Mouse (Mus musculus): ENCODE data around the gene Sst.
"Not testable (repeated sequence)": the region's sequence is repeated elsewhere in the genome, so short reads cannot be mapped to it uniquely, and the experiment has no call there.

Sst gene

DNA sequence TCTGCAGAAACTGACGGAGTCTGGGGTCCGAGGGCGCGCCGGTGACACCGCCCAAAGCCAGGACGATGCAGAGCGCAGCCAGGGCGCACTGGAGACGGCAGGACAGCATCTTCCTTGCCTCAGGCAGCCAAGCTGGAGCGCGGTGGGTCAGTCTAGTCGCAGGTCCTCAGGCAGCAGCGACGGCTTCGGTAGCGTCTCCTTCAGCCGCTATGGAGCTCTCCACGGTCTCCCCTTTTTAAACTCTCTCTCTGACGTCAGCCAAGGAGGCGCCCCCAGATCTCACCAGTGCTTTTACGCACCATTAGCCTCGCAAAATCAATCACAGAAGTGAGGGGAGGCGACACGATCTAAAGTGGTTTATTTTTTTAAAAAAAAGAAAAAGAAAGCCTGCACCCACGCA is at the start of gene Sst:
TSS of gene Sst (minus strand) at position 323 of the 400 bp plus-strand sequence.
- peak; percentile 15 for DNase-seq

DNA sequence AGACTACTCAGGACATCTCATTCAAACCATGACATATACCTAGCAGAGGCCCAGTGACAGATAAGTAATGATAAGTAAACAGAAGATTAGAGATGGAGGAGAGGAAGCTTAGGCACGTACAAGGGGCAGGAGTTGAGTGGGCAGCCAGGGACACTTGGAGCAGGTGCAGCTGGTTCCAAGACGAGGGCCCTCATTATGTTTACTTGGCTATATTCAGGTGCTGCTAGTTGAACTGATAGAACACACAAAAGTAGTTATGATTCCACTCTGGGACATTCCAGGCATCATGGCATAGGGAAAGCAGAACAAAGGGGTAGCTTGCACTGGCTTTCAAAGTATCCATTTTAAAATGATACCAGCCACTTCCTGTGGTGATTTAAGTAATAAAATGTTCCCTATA is 43.6 kb upstream of the Sst start:
- no peak for DNase-seq

DNA sequence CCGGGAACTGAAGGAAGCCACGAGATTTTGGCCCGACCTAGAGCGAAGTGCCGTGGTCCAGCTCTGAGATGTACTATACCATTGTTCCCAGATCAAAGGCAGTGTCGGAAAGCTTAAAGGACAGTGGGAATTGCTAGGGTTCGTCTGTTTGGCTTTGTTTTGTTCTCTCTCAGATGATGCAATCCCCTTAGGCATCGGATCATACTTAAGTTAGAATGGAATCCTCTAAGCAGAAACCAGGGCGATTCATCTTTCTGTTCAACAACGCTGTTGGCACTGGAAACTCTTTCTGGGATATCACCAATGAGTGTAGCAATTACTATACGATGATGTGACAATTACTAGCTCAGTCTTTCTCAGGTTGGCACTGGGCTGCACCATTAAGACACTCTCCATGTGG is 41.5 kb upstream of the Sst start, which contains the start of gene Rtp2:
TSS of gene Rtp2 (minus strand) at position 101 of the 400 bp plus-strand sequence.
- no peak for DNase-seq

DNA sequence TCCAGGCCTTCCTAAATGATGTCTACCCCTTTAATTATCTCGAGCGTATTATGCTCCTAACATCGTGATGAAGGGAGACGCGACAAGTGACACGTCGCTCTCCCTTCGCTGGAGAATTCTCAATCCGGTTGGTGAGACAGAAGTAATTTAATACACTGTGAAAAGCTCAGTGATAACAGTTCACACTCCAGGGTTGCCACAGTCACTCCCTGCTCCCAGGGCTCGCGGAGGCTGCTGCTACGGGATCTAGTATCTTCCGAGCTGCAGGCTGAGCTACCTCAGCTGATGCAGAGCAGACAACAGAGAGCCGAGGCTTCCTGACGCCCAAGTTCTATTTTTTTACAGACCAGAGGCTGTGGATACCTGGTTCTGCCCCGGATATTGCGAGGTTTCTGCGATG is 40.5 kb upstream of the Sst start:
- DNase-seq, result no peak

DNA sequence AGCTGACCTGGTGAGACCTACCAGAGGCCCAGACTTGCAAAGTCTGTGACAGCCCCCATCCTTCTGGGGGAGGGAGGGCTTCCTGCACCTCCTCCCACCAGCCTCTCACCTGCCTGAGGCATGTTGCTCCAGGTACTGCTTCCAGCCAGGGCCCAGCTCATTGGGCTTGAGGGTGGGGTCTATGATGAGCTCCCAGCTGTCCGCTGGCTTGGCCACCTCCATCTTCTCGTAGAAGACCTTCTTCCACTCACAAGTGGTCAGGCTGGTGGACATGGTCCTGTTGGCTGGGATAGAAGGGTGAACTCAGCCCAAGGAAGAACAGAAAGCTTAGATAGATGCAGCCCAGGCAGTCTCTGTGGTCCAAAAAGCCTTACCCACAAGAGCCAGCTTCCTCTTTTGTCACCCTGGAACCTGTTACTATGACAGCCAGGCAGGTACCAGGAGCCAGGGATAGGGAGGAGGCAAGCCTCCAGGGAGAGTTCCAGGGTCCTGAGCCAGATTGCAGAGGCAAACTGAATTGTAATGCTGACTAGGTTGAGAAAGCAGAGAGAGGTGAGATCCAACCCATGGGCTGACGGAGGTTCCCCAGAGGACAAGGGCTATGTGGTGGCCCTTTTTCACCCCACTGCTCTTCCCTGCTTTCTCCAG is 39.8 kb upstream of the Sst start:
- DNase-seq, result no peak

DNA sequence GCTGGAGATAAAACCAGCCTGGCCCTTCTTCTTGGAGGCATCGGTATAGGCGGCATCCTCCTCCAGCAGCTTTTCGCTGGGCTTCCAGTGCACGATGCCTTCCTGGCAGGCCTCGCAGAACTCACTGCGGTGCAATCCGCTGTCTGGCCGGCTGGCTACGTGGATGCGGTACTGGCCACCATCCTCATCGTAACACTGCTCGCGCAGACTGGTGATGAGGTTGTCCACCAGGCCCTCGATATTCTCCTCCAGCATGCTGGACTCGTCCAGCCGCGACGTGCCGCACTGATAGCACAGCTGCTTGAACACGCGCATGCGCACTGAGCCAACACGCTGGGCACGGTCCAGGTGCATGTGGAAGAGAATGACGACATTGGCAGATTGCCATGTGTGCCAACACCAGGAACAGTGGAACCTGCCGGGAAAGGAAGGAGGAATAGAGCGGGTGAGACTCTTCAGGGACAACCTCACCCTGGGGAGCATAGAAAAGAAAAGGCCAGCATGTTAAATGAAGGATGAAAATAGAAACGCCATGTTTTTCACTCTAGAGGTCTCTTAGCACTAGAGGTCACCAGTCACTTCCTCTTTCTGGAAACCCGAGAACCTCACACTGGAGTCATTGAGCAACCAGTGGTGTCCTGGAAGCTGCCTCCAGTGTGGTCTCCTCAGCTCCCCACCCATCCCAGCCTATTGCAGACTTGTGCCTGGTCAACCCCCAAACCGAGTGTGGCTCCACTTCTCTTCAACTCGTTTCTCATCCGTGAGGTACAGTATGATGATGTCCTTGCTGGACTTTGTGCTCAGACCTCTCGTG is 36.8 kb upstream of the Sst start:
- peak; percentile 10 for DNase-seq

DNA sequence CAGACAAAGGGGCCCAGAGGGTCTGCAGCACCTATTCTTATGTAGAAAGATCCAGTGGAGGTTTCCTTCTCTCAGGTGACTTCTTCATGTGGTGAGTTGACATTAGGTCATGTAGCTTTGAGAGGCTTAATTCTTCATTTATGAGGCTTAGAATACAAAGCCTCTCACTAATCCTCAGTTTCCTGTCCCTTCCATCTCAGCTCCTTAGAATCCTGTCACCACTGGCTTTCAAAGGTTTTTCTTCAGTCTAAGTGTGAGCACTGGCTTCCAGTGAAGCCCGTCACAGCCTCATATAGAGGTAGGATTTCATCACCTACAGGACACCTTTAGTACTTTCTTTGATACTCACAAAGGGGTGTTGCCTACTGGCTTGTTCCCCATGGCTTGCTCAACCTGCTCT is 32.1 kb upstream of the Sst start:
- no peak for DNase-seq

DNA sequence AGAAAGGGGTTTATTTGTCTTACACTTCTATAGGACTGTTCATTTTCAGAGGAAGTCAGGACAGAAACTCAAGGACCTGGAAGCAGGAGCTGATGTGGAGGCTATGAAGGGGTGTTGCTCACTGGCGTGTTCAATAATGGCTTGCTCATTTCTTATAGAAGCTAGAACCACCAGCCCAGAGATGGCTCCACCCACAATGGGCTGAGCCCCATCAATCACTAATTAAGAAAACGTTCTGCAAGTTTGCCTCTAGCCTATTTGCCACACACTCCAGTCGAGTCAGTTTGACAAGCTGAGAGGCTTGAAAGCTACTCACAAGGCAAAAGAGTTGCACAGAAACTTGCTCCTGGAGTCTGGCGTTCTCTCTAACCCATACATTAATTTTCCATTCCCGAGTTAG is 30.9 kb upstream of the Sst start:
- no peak for DNase-seq

DNA sequence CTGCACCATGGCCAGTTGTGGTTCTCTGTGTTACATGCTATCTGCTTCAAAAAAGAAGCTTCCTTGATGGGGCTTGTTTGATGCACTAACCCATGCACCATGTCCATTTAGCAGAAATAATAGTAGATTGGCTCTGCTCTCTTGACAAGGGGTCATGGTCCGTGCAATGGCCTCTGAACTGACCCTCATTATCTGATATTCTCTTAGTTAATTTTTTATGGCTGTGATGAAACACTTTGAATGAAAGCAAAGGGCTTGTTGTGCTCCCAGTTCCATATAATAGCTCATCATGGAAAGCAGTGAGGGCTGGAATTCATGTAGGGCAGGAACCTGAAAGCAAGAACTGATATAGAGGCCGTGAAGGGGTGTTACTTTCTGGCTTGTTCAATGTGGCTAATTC is 28.7 kb upstream of the Sst start:
- DNase-seq, result no peak

DNA sequence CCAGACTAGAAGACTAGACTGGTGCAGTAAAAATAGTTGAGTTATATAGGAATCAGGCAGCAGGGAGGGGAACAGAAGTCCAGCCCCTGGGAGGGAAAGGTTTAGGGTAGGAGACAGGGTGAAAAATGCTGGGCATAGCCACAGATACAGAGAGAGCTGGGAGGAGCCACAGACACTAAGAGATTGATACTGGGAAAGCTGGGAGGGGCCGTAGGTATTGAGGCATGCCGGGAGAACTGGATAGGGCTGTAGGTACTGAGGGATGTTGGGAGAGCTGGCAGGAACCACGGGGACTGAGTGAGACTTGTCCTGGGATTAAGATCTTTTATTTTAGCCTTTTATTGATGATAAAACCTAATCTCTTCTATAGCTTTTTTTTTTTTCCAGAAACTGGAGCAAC is 22.6 kb upstream of the Sst start:
- DNase-seq, result no peak

DNA sequence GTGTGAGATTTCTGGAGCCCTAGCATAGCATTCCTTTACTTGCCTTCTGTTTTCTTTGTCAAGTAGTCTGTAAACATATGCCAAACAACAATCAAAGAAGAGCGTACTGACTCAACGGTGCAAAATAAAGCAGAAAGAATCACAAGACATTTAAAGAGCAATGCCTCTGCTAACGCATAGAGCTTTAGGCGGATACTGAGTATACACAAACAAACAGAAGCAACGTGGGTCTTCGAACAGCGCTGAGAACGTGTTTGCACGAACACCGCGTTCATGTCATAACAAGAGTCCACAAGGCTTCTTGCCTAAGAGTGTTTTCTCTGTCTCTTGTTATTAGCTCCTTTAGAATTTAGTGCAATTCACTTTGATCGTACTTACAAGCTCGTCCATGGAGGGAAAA is 22.0 kb upstream of the Sst start:
- DNase-seq, result no peak

DNA sequence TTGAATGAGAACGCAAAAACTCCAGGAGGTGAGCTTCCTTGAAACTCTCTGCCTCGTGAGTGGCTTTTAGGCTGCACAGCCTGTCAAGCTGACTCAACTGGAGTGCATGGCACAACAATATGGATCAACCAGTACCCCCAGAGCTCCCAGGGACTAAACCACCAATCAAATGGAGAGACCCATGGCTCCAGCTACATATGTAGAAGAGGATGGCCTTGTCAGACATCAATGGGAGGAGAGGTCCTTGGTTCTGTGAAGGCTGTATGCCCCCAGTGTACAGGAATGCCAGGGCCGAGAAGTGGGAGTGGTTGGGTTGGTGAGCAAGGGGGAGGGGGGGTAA is 18.2 kb upstream of the Sst start:
- not testable (repeated sequence) for DNase-seq

DNA sequence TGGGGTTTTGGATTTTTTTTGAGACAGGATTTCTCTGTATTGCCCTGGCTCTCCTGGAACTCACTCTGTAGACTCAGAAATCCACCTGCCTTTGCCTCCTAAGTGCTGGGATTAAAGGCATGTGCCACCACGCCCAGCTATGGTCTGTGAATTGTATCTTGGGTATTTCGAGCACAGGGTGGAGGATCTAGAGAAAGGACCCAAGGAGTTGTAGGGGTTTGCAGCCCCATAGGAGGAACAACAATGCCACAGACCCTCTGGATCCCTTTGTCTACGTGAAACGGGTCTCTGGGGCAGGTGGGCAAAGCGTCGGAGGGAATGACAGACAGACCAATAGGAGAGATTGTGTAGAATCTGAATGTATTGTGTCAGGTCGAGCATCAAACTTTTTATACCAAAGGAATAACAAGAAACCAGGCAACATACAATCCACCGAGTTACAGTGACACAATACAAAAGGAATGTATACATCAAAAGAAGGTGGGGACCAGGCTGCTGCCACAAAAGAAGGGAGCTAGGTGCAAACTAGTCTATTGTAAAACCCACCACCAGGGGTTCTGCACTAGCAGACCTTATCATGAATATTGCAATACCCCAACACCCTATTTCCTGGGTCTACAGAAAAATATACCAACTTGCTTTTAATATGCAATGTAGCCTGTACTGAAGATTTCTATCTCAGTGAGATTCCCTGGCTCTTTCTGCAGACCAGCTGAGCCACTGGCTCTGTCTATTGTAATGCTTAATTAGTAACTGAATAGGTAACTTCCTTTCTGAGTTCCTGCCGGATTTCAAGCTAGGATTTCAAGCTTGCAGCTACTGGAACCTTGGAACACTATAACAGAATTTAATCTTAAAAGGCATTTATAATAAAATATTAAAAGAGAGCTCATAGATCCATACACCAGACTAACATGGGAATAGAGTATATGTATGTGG is 17.6 kb upstream of the Sst start:
- DNase-seq, result not testable (repeated sequence)

DNA sequence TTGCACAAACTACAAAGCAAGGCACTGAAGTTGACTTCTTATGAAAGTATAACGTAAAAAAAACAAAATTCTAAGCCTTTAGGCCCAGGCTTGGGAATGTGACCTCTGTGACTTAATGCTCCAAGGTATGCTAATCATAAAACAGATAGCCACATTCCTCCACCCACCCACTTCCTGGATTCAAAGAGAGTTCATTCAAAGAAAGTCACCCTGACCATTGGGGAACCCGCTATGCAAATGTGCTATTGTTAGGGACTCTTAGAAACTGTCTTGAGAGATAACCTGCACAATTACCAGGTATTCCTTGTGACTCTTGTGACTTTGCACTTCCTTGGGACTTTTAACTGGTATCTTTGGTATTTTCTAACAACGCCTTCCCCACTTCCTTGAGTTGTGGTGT is 15.8 kb upstream of the Sst start:
- not testable (repeated sequence) for DNase-seq

DNA sequence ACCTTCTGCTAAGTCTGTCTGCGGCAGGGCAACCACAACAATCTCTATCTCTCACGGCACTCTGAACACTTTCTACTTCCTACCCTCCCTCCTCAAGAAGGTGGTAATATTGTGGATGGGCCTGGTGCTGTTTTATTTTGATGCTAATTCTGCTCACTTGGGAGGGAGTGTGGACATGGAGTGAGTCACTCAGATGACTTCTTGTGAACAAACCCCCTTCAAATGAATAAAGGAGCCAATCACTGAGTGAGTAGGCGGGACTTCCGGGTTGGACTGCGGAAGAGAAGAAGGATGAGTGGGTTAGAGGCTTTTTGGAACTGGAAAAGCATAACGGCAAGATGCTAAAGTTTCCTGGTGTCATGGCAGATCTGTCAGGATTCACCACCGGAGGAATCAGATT is 10.7 kb upstream of the Sst start:
- no peak for DNase-seq

DNA sequence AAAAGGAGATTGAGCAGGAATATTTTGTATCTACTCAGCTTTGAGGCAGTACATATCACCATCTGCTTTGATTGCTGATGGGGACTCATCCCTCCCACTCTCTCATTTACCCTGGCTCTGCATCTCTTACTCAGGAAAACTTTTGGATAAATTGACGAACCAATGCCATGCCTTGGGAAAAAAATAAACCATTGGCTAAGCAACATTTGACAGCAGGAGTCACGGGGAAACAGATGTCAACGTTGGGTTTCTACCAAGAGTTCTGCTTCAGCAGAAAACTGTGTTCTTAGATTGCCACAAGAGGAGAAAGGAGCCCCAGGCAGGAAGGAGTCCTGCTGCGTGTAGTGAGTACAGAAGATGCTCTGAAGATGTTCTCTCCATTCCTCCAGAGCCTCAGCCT is 9.3 kb upstream of the Sst start:
- no peak for DNase-seq

DNA sequence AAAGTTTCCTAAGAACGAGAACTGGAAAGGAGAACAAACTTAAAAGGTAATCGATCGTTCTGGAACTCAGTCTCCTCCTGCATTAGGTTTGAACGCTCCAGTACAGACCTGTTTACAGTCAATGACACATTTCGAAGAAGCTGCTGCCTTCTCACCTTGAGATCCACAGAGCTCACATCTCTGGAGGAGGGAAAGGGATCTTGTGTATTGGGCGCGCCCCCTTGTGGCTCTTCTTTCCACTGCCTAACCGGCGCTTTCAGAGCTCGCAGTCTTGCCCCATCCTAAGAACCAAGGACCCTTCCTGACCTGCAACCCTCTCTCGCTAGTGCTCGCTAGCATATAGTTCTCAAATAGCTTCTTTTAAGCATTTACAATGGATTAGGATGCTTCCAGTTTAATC is 8.1 kb upstream of the Sst start:
- DNase-seq, result peak; percentile 91

DNA sequence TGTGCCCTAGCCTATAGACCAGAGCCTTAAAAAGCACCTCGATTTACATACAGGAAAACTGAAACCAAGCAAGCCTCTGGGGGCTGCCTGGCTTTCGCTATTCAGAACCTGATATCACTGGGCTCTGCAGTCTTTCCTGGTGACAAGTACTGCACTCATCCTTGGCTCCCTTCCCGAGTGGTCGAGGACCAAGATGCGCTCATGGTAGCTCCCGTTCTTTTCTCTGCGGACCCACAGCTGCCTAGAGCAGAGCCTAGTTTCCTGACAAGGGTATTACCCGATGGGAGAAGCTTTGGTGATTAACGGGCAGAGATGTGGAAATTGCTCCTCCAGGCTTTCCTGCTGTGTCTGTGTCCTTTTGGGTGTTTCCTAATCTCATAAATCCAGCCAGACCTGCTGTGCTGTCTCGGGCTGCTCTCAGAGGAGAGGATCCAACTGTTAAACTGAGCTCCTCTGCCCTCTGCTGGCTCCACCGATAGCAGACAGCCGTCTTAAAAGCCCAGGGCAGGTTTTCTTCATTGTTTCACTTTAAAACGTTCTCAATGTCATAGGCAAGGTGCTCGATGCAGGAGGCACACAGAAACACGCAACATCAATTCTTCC is 7.3 kb upstream of the Sst start:
- DNase-seq, result peak; percentile 75

DNA sequence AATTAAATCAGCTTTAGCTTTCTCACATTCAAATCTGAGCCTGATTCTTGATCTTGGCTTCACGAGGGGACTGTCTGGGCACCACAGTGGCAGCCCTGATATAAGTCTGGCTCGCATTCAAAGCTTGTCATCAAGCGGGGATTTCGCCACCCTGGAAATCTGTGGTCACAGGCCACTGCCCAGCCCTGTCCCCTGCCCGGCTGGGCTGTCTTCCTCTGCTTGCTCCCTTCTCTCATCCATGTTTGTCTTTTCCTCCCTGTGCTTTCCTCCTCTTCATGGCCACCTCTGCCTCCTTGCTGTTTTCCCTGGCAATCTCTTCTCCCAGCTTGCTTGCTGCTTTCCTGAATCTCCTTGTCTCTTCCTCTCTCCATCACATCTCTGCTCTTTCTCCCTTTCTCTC is 6.7 kb upstream of the Sst start:
- no peak for DNase-seq

DNA sequence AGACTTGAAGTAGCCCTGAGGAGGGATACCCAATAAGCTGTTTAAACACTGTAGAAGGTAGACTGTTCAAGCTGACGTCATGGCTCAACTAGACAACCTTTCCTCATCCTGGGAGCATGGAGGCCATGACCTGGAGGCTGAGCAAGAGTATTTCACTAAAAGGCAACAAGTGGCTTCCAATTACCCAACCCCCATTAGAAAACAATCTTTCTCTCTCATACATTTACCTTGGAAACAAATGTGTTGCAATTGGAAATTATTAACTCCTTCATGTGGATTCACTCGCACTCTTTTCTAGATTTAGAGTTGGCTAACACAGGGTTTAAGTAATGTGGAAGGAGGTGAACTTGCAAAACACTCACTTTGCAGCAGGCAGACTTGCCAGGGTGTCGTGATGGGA is 4.4 kb upstream of the Sst start:
- DNase-seq, result no peak

DNA sequence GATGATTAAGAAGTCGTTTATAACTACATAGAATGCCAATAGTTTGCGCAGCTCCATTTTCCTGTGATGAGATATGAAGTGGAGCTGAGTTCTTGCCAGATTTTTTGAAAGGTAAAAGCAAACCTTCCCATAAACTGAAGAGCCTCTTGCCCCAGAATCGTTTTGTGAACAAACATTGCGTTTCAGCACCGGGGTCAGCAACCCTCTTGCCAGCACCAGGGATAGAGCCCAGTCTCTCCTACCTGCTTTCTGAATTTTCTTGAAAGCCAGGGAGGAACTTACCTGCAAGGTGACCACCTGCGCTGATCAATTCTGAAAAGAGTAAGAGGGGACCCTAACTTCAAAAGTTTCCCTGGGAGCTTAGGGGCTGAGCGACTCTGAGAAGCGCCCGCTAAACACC is 607 bp downstream of the Sst start:
- no peak for DNase-seq

DNA sequence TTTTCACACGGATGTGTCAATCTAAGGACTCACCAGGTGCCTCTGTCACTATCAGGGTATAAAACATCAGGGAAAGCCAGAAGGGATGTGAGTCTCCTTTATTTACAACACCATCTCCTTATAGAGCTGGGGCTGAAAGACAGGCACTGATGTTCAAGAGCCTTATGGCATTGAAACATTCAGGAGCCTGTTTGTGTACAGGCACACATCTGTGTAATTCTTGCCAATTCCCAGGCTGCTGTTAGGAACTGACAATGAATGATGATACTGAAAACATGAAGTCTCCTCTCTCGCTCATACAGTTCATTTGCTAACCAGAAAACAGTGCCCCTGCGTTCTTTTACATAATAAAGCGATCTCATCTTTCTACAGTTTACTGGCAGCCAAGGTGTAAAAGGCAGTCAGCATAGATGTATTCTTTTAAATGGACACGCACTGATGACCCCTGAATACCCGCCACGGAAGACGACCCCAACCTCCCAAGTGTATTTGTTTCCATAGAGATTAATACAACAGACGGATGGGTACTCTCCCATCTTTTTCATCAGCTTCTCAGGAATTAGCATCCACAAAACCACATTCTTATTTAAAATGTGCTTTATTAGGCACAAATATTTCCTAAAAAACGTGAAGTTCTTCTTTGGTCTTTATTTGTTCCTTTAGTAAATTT is 2.7 kb downstream of the Sst start:
- no peak for DNase-seq

DNA sequence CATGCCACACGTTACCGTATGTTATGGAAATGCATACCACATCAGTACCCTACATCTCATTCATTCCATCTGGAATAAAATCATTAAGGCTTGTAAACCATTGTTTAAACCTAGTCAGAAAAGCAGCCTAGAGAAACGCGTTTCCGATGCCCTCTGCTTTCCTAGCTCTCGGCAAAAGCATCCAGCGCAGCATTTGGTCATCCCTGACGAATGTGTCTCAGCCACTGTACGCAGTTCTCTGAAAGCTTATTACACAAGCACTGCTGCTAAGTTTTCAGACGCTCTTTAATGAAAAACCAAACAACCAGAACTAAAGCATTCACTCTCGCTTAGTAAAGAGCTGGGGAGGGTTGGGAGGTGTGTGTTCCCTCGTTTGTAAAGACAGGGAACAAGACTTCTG is 5.7 kb downstream of the Sst start:
- no peak for DNase-seq
